Comparison of ENCODE assay signal across 27 mouse cellular contexts in genomic region chr15:101396466-101396865, GRCm38 (mm10). TPM values are rescaled to one million over a fixed set of nuclear protein-coding genes. Genes with fewer than 3 reads are reported as not detected.
"Had no signal": no experiment of that assay in that cellular context is flagged by ENCODE, and none has a peak within 500 bp of the region (broad histone marks: within the 10 kb centered on the region; RNA-seq: fewer than 3 reads in every experiment).

No protein-coding gene starts in this region.

- H3K4me3 ChIP-seq: layer of hippocampus, adult 2 months; liver, embryonic 12.5 days; megakaryocyte, embryonic 14.5 days; midbrain, embryonic 12.5 days; neural tube, embryonic 15.5 days had no signal

- H3K9ac ChIP-seq: liver, embryonic 12.5 days; lung, embryonic 14.5 days; midbrain, embryonic 12.5 days; neural tube, embryonic 15.5 days had no signal

- H3K9me3 ChIP-seq: liver, embryonic 12.5 days; midbrain, embryonic 12.5 days; neural tube, embryonic 15.5 days had no signal

- DNase-seq: kidney, adult 11 months; kidney, postnatal 10 days; kidney, postnatal 4 days; left cerebral cortex, postnatal 4 days; lung, embryonic 14.5 days; lung, postnatal 14 days; right cerebral cortex, adult 18-20 months; right cerebral cortex, postnatal 4 days; spleen, adult 18-20 months; thymus, adult 2 months; thymus, postnatal 36 days had no signal

- ATAC-seq: liver, embryonic 12.5 days; midbrain, embryonic 16.5 days had no signal

- H3K36me3 ChIP-seq: liver, embryonic 12.5 days; midbrain, embryonic 12.5 days; neural tube, embryonic 15.5 days had no signal

- H3K4me2 ChIP-seq: liver, embryonic 12.5 days; lung, embryonic 14.5 days; midbrain, embryonic 12.5 days; neural tube, embryonic 15.5 days had no signal

- H3K27me3 ChIP-seq: liver, embryonic 12.5 days; midbrain, embryonic 12.5 days; neural tube, embryonic 15.5 days had no signal

- H3K4me1 ChIP-seq: liver, embryonic 12.5 days; midbrain, embryonic 12.5 days had no signal

- H3K27ac ChIP-seq: layer of hippocampus, adult 2 months; liver, embryonic 12.5 days; macrophage; midbrain, embryonic 12.5 days; neural tube, embryonic 15.5 days had no signal

RNA-seq across cellular contexts. Expression of gene Krt7, which starts 14.4 kb away (rescaled TPM):
- total RNA-seq: layer of hippocampus, adult 2 months; layer of hippocampus, postnatal 10 days; left cerebral cortex, adult 18-20 months; left cerebral cortex, postnatal 10 days had no signal
- polyA plus RNA-seq: macrophage had no signal

RNA-seq across cellular contexts. Expression of gene Krt80, which starts 26.5 kb away (rescaled TPM):
- polyA plus RNA-seq: neural tube, embryonic 11.5 days had no signal

RNA-seq across cellular contexts. Expression of gene Krt87, which starts 42.1 kb away (rescaled TPM):
- polyA plus RNA-seq: intestine, embryonic 14.5 days; kidney, embryonic 14.5 days; liver, embryonic 12.5 days; liver, embryonic 16.5 days; macrophage; neural tube, embryonic 11.5 days; testis, adult 2 months had no signal

RNA-seq across cellular contexts. Expression of gene Krt88, which starts 51.1 kb away (rescaled TPM):
- total RNA-seq: layer of hippocampus, adult 2 months; layer of hippocampus, postnatal 10 days; left cerebral cortex, adult 18-20 months; left cerebral cortex, postnatal 10 days; left cerebral cortex, postnatal 4 days had no signal
- polyA plus RNA-seq: intestine, embryonic 14.5 days; kidney, embryonic 14.5 days; liver, embryonic 12.5 days; liver, embryonic 16.5 days; lung, embryonic 14.5 days; macrophage; midbrain, embryonic 12.5 days; midbrain, embryonic 16.5 days; neural tube, embryonic 11.5 days; neural tube, embryonic 15.5 days; stomach, embryonic 14.5 days; thymus, adult 2 months had no signal
